7 mouse cellular contexts compared by ENCODE assay signal in the genomic region with DNA sequence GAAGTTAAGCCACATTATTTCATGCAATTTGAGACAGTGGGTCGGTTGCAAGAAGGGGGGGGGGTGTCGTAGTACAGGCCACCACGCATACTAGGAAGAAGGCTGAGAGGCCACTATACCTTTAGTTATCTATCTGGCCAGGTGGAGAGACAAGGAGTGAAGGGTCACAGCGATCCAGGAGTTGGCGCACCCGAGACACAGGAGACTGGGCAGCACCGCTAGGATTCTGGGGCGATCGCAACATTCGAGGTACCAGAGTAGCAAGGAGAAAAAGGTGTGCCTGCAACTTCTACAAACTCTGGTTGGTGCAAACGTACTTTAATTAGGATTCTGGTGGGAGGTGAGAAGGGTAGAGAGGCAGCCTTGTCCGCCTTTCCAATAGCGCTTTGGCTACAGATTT. TPM values are rescaled to one million over a fixed set of nuclear protein-coding genes. Genes with fewer than 3 reads are reported as not detected.
DNase-seq lines count a peak whose midpoint lies in the region; ATAC-seq lines count a peak whose summit lies in the region.

No protein-coding gene starts in this region.

- peaks cover 66% of the 10 kb centered on the region for H3K4me1 ChIP-seq in megakaryocyte, embryonic 14.5 days
- H3K4me1 ChIP-seq in embryonic facial prominence, embryonic 14.5 days (ENCODE audit: control insufficient read depth, insufficient read depth, low read length) = peaks cover 3% of the 10 kb centered on the region; the same call in 1 of the 2 replicates
- peaks cover 12% of the 10 kb centered on the region; the same call in 1 of the 2 replicates for H3K4me1 ChIP-seq in intestine, embryonic 15.5 days (replicated peaks)
- peaks cover 21% of the 10 kb centered on the region for H3K4me1 ChIP-seq in neural tube, embryonic 13.5 days (replicated peaks)

- no peak for ATAC-seq in megakaryocyte, adult 5-6 weeks (ENCODE audit: poor library complexity, severe bottlenecking)
- no peak for ATAC-seq in embryonic facial prominence, embryonic 14.5 days (ENCODE audit: low read depth)
- no peak for ATAC-seq in intestine, embryonic 15.5 days
- no peak for ATAC-seq in neural tube, embryonic 13.5 days (ENCODE audit: low read depth)
- no peak for ATAC-seq in activated CD4-positive, CD25-positive, alpha-beta regulatory T cell, adult 4 months

- no peak for DNase-seq in embryonic facial prominence, embryonic 14.5 days (ENCODE audit: low spot score)
- no peak for DNase-seq in left cerebral cortex, postnatal 10 days (ENCODE audit: extremely low spot score in 1 of 2, low spot score in 2 of 2)

- peaks cover 18% of the 10 kb centered on the region for H3K36me3 ChIP-seq in megakaryocyte, embryonic 14.5 days (replicated peaks; ENCODE audit: low read length)
- no peaks in the 10 kb centered on the region for H3K36me3 ChIP-seq in embryonic facial prominence, embryonic 14.5 days (ENCODE audit: control insufficient read depth, insufficient read depth, low read length)
- no peaks in the 10 kb centered on the region for H3K36me3 ChIP-seq in intestine, embryonic 15.5 days
- H3K36me3 ChIP-seq in neural tube, embryonic 13.5 days = no peaks in the 10 kb centered on the region

- intact Hi-C loops in left cerebral cortex, postnatal 10 days (cut with DNase I) = no loop called here

- peak overlapping the region; percentile 99 for H3K4me3 ChIP-seq in megakaryocyte, embryonic 14.5 days (replicated peaks)
- peak overlapping the region; percentile 70 for H3K4me3 ChIP-seq in embryonic facial prominence, embryonic 14.5 days (ENCODE audit: low read depth, low read length)
- peak overlapping the region; percentile 63 for H3K4me3 ChIP-seq in intestine, embryonic 15.5 days (replicated peaks)
- H3K4me3 ChIP-seq in neural tube, embryonic 13.5 days = peak overlapping the region; percentile 51; the same call in 1 of the 2 replicates

- 9% methylated on average over 13 of the region's 13 CpGs for WGBS in embryonic facial prominence, embryonic 14.5 days
- 17% methylated on average over 13 of the region's 13 CpGs for WGBS in intestine, embryonic 15.5 days
- 4% methylated on average over 13 of the region's 13 CpGs for WGBS in neural tube, embryonic 13.5 days

- peak overlapping the region; percentile 70; the same call in 1 of the 2 replicates for H3K9ac ChIP-seq in embryonic facial prominence, embryonic 14.5 days (ENCODE audit: low read depth, low read length)
- H3K9ac ChIP-seq in intestine, embryonic 15.5 days = peak overlapping the region; percentile 60
- H3K9ac ChIP-seq in neural tube, embryonic 13.5 days = no peak overlapping the region

- no peaks in the 10 kb centered on the region for H3K9me3 ChIP-seq in megakaryocyte, embryonic 14.5 days
- H3K9me3 ChIP-seq in embryonic facial prominence, embryonic 14.5 days (ENCODE audit: control insufficient read depth, low read length) = no peaks in the 10 kb centered on the region
- H3K9me3 ChIP-seq in intestine, embryonic 15.5 days = no peaks in the 10 kb centered on the region
- H3K9me3 ChIP-seq in neural tube, embryonic 13.5 days = no peaks in the 10 kb centered on the region

- no peak overlapping the region for H3K27ac ChIP-seq in embryonic facial prominence, embryonic 14.5 days (replicated peaks; ENCODE audit: low read depth, low read length)
- H3K27ac ChIP-seq in intestine, embryonic 15.5 days = no peak overlapping the region
- no peak overlapping the region for H3K27ac ChIP-seq in neural tube, embryonic 13.5 days (replicated peaks)

- H3K27me3 ChIP-seq in megakaryocyte, embryonic 14.5 days (replicated peaks) = no peaks in the 10 kb centered on the region
- peaks cover 75% of the 10 kb centered on the region for H3K27me3 ChIP-seq in embryonic facial prominence, embryonic 14.5 days (replicated peaks; ENCODE audit: control insufficient read depth, insufficient read depth, low read length)
- H3K27me3 ChIP-seq in intestine, embryonic 15.5 days (replicated peaks) = peaks cover 5% of the 10 kb centered on the region
- H3K27me3 ChIP-seq in neural tube, embryonic 13.5 days = peaks cover 81% of the 10 kb centered on the region

- peak overlapping the region; percentile 75 for H3K4me2 ChIP-seq in embryonic facial prominence, embryonic 14.5 days (ENCODE audit: low read depth, low read length)
- H3K4me2 ChIP-seq in intestine, embryonic 15.5 days (replicated peaks) = peak overlapping the region; percentile 82
- peak overlapping the region; percentile 66 for H3K4me2 ChIP-seq in neural tube, embryonic 13.5 days

RNA-seq across cellular contexts. Expression of a gene that starts 1.2 kb away (rescaled TPM):
- polyA plus RNA-seq in megakaryocyte, embryonic 14.5 days (2012; ENCODE audit: insufficient read depth, low replicate concordance) = 3.3 and 6.1 TPM in 2 replicates
- 79.7 and 91.7 TPM in 2 replicates for total RNA-seq in megakaryocyte, adult 5-6 weeks (2015)
- total RNA-seq in megakaryocyte, adult 5-6 weeks (2017) = 74.0 and 79.3 TPM in 2 replicates
- polyA plus RNA-seq in embryonic facial prominence, embryonic 14.5 days (2014; fragmentation: Nextera tagmentation; extraction: Ambion mirVana) = 3.9 and 4.7 TPM in 2 replicates
- polyA plus RNA-seq in intestine, embryonic 15.5 days (2015; fragmentation: Nextera tagmentation; extraction: Ambion mirVana) = 13.9 and 15.2 TPM in 2 replicates
- 1.1 and 1.3 TPM in 2 replicates for polyA plus RNA-seq in neural tube, embryonic 13.5 days (2015; fragmentation: Nextera tagmentation; extraction: Ambion mirVana)
- polyA plus RNA-seq in activated CD4-positive, CD25-positive, alpha-beta regulatory T cell, adult 4 months (2017; shearing (Covaris generic)) = 100 to 1,000 TPM; 172 to 188 TPM
- total RNA-seq in left cerebral cortex, postnatal 10 days (2021) = 1 to 10 TPM; 2.9 TPM

RNA-seq across cellular contexts. Expression of a gene that starts 28.1 kb away (rescaled TPM):
- not detected in 2 replicates for polyA plus RNA-seq in megakaryocyte, embryonic 14.5 days (2012; ENCODE audit: insufficient read depth, low replicate concordance)
- 0.11 TPM in 1 of 2 replicates, not detected in the other for total RNA-seq in megakaryocyte, adult 5-6 weeks (2015)
- total RNA-seq in megakaryocyte, adult 5-6 weeks (2017) = 0.04 and 0.08 TPM in 2 replicates
- polyA plus RNA-seq in embryonic facial prominence, embryonic 14.5 days (2014; fragmentation: Nextera tagmentation; extraction: Ambion mirVana) = 5.0 and 5.3 TPM in 2 replicates
- polyA plus RNA-seq in intestine, embryonic 15.5 days (2015; fragmentation: Nextera tagmentation; extraction: Ambion mirVana) = 3.8 and 4.0 TPM in 2 replicates
- 6.4 and 7.2 TPM in 2 replicates for polyA plus RNA-seq in neural tube, embryonic 13.5 days (2015; fragmentation: Nextera tagmentation; extraction: Ambion mirVana)
- under 1 TPM in 1 of 2 experiments, not detected in 1; 0.10 TPM for polyA plus RNA-seq in activated CD4-positive, CD25-positive, alpha-beta regulatory T cell, adult 4 months (2017; shearing (Covaris generic))
- 1 to 10 TPM; 8.7 to 9.2 TPM for total RNA-seq in left cerebral cortex, postnatal 10 days (2021)

RNA-seq across cellular contexts. Expression of a gene that starts 54.1 kb away (rescaled TPM):
- 0.56 and 1.5 TPM in 2 replicates for polyA plus RNA-seq in megakaryocyte, embryonic 14.5 days (2012; ENCODE audit: insufficient read depth, low replicate concordance)
- 2.5 and 2.6 TPM in 2 replicates for total RNA-seq in megakaryocyte, adult 5-6 weeks (2015)
- 1.1 and 1.8 TPM in 2 replicates for total RNA-seq in megakaryocyte, adult 5-6 weeks (2017)
- 10.6 and 12.3 TPM in 2 replicates for polyA plus RNA-seq in embryonic facial prominence, embryonic 14.5 days (2014; fragmentation: Nextera tagmentation; extraction: Ambion mirVana)
- 8.3 and 9.0 TPM in 2 replicates for polyA plus RNA-seq in intestine, embryonic 15.5 days (2015; fragmentation: Nextera tagmentation; extraction: Ambion mirVana)
- polyA plus RNA-seq in neural tube, embryonic 13.5 days (2015; fragmentation: Nextera tagmentation; extraction: Ambion mirVana) = 9.9 and 10.1 TPM in 2 replicates
- polyA plus RNA-seq in activated CD4-positive, CD25-positive, alpha-beta regulatory T cell, adult 4 months (2017; shearing (Covaris generic)) = under 1 TPM; 0.54 to 0.58 TPM
- total RNA-seq in left cerebral cortex, postnatal 10 days (2021) = 1 to 10 TPM; 2.9 to 3.5 TPM

Comparison
In these comparisons a context has a peak if more than half of its experiments do, and no peak if none do; other contexts are left out.
1. RNA of a gene that starts 1.2 kb away (polyA plus RNA-seq): 172 to 188 TPM in activated CD4-positive, CD25-positive, alpha-beta regulatory T cell, adult 4 months; 13.9 to 15.2 TPM in intestine, embryonic 15.5 days, 3.3 to 6.1 TPM in megakaryocyte, embryonic 14.5 days, 3.9 to 4.7 TPM in embryonic facial prominence, embryonic 14.5 days and 1.1 to 1.3 TPM in neural tube, embryonic 13.5 days; every median in the first group is over 10 times any median in the second.
2. Peak in every context shown above with its lines, with median percentiles within 50 percentile points of each other: H3K4me3 ChIP-seq and H3K4me2 ChIP-seq.